Mouse (Mus musculus) CD4-positive helper T cell, adult 2 months (primary cell): ENCODE data around the gene Ufd1.
A peak's percentile ranks its signal among the peaks of the same experiment; 100 is the strongest.
"Not testable (repeated sequence)": the region's sequence is repeated elsewhere in the genome, so short reads cannot be mapped to it uniquely, and the experiment has no call there.

Source experiments
- DNase-seq: peaks from one replicate; pipeline ENCODE4 v3.0.0-alpha.2; 2012; ENCODE audit warnings: low read depth, missing footprints, low spot score

Gene Ufd1

DNA sequence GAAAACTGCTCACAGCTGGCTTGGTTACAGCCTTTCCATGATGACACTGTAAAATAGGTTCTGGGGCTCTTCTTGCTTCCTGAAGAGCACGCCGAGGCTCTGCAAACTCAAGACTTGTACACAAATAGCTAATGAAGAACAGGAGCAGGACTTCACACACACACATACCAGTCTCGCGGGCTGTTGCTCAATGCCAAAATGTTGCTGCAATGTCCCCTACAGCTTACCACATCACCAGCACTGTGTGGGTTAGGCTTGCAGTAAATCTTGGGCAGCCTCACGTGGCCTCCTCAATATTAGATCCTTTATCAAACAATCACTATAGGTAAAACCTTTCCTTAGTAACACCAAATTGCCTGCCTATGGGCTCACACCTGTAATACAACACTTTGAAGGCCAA is 2.6 kb upstream of the Ufd1 start:
- no peak for DNase-seq

DNA sequence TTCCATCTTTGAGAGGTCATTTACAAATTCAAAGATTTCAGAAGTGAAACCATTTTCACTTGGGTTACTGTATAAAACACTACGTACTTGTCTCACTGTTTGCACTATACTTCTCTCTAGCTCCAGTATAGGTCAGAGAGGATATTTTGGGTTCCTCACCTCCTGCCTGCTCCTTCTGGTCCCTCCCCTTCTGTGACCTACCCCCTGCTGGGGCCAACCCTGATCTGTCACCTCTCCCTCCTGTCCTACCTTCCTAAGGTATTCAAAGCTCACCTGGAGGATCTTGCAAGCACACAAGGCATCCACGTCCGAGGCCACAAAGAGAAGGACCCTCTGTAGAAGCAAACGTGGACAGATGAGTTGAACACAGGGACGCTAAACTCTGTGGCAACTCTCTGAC is 547 bp upstream of the Ufd1 start:
- DNase-seq = no peak

DNA sequence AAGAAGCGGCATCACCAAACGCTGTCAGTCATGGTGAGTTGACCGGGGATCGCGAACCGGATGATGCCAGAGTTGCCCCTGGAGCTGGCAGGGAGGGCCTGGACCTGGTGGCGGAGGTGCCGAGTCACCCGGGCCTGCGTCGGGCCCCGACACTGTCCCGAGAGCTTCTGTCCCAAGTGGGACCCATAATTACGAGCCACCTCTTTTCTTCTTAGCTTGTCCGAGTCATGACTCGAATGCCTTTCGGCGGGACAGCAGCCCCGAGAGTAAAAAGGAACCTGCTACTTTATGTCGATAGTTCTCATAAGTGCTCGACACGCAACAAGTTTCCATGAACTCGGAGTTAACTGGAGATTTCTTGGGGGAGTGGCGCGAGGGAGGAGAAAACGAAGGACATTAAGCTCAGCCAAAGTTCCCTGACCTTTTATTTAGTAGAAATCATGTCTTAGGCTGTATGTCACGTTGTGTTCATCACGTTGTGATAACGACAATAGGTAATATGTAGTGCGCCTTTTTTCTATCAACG is 869 bp downstream of the Ufd1 start:
- DNase-seq = no peak

DNA sequence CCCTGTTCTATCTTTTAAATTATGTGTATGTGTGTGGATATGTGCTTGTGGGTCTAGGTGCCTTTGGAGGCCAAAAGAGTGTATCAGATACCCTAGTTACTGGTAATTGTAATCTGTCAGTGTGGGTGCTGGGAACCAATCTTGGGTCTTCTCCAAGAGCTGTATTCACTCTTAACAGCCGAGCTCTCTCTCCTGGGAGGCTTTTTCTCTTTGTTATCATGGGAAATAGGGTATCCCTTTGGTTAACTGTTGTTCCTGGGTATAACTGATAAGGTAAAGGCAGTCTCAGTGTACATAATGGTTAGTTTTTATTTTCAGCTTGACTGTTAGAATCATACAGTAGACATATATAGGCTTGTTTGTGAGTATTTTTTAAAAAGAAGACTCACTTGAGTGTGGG is 10.8 kb downstream of the Ufd1 start:
- no peak for DNase-seq

DNA sequence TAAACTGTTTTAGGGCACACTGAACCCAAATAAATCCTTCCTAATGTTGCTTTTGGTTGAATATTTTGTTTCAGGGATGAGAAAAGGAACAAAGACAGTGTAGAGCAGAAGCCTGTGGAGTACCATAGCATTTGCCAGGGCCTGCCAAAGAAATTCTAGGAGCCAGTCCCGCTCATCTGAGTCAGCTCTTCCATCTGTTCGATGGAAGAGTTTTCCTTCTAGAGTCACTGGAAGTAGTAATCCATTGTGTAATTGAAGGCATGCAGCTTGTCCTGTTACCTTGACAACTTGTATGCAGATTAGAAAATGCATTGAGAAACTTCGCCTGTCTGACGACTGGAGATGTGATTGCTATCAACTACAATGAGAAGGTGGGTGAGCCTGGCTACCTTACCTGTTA is 11.3 kb downstream of the Ufd1 start:
- no peak for DNase-seq

DNA sequence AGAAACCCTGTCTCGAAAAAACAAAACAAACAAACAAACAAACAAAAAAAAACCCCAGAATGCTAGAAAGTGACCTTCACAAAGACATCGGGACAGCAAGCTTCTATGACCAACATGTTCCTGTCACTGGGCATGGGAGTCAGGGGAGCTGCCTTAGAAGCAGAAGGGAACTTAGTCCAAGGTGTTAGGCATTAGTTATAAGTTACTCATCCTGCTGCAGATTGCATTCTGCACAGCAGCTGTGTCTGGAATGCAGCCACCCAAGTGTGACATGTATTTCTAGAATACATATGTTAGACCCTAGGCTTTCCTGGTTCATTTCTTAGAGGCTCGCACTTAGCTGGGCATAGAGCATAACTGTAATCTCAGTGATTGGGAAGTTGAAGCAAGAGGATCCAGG is 17.1 kb downstream of the Ufd1 start:
- no peak for DNase-seq

DNA sequence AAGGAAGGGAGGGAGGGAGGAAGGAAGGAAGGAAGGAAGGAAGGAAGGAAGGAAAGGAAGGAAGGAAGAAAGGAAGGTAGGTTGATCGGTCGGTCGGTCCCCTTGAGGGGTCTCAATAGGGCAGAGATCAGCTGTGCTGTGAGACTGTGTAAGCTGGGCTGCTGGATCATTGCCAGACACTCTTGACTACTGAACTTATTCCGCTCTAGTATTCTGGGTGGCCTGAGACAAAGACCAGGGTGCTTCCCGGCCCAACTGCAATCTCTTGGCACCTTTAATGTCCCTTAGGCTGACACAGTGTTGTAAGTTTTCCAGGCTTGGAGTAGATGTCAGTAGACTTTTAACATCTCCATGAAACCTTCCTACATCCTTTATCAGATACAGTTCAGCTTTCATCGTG is 17.5 kb downstream of the Ufd1 start:
- no peak for DNase-seq

DNA sequence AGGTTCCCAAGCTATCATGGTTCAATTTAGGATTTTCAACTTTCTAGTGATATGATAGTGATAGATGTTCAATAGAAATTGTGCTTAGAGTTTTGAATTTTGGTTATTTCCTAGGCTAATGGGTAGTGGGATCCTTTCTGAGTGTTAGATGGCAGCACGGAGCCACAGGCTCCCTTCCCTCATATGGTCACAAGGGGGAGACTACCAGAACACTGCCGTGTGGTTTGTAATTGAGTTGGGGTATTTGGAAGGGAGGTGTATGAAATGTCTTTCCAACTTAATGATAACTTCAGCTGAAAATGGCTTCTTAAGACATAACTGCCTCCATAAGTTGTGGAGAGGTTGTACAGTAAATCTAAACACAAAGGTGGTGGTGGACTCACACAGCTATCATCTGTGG is 21.9 kb downstream of the Ufd1 start:
- DNase-seq = no peak

DNA sequence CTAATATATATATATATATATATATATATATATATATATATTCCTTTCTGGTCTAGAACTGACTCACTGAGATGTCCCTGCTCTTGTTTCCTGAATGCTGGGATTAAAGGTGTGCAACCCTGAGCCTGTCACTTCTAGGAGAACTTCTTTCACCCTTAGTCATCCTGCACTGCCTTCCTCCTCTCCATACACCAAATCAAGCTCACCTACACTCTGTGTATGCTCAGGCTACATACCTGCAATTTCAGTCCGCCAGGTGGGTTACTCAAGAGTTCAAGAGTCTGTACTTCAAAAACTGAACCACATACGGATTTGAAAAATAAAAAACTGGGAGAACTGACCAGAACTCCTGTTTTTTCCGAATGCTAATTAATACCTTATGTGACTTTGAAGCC is 24.5 kb downstream of the Ufd1 start:
- no peak for DNase-seq

DNA sequence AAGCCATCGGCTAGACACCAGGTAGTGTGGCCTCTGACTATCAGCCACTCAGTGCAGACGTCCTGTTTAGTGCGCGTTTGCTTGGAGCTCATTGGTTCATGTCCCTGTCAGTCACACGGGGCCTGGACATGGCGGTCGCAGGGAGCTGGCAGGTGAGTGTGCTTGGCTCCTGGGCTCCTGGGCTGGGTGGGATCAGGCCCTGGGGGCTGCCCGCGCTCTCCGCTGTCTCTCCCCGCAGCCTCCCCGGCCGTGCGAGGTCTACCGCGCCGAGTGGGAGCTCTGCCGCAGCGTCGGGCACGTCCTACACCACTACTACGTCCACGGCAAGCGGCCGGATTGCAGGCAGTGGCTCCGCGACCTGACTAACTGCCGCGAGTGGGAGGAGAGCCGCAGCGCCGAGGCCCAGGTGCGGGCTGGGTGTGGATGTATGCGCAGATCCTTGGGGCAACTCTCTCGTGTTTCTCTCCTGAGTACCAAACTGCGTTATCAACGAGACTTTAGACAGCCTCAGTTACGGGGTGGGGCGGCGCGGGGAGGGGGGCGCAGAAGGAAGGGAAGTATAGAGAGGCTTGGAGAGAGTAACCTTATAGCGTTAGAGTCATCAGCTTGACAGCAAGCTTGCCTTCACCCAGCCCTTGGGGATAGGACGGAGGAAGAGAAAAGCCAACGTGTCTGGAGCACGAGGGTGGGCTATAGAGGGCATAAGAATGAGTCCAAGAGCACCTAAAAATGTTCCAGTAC is 25.1 kb downstream of the Ufd1 start, which contains the start of the genes 2510002D24Rik and Gm28539:
Gene 2510002D24Rik, plus strand, starts transcription at position 111 of the 741 bp plus-strand sequence.
Gene Gm28539, plus strand, starts transcription at position 117 of the 741 bp plus-strand sequence.
- DNase-seq = peak; percentile 95

DNA sequence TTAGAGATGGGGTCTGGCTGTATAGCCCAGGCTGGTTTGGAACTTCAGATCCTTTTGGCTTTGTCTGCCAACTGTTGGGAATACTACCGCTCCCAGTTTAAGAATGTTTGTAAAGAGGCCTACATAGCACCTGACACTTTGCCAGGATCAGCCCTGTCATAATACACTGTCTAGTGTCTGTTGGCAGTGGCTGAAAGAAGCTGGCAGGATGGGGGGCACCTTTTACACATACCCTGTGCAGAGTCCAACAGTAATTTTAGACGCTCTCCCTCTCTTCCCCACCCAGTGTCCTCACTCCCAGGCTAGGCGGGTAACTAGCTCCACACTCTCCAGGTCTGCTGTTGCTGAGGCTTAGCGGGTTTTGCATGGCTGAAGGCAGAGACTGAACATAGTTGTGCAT is 26.8 kb downstream of the Ufd1 start:
- no peak for DNase-seq

DNA sequence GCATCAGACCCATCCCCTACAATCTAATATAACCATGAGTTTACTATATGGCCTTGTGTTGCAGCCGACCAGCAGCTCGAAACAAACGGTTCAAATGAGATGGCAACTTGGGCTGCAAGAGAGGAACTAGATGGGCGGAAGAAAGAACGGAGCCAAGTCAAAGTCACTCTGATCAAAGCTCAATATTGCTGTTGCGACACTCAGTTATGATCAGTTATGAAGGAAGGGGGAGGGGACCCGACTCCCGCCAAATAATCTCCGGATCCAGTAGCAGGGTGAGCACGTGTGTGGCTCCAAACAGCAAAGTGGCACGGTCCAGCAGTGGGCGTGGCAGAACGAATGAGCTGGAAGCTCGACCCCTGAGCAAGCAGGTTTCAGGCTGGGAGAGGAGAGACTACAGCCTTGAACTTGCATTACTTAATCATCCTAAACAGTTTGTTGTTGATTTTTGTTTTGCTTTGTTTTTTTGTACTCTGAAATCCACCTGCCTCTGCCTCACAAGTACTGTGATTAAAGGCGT is 34.8 kb downstream of the Ufd1 start:
- DNase-seq = no peak

DNA sequence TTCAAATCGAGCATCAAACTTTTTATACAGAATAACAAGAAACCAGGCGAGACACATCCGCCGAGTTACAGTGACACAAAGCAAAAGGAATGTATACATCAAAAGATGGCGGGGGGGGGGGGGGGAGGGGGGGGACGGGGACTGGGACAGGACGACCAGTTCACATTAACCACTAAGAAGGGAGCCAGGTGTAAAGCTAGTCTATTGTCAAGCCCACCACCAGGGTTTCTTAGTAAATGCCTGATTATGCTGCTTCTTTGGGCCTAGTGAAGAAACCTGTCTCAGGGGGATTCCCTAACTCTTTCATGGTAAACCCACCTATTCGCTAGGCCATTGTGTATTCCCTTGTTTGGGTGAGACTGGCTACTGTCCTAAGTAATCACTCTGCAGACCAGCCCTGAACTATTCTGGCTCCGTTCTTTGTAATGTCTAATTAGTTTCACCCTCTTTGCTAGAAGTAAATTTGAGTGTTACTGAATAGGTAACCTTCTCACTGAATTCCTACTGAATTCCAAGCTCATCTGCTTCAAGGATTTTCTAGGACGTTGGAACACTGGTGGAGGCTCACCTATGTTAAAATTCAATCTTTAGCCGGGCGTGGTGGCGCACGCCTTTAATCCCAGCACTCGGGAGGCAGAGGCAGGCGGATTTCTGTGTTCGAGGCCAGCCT is 38.1 kb downstream of the Ufd1 start:
- DNase-seq = not testable (repeated sequence)

DNA sequence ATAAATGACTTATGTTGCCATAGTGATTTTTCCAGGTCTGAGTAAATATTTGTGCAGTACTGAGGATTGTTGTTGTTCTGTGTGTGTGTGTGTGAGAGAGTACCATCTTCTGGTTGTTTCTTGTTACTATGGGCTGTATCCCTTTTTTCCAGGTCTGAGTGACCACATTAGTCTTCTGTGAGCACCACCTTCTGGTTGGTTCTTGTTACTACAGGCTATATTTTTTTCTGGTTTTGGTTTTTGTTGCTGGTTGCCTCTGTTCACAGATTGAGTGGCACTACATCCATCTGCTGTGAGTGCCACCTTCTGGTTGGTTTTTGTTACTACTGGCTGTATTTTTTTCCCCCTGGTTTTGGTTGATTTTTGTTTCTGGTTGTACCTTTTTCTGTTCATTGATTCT is 47.0 kb downstream of the Ufd1 start:
- DNase-seq = peak; percentile 62

DNA sequence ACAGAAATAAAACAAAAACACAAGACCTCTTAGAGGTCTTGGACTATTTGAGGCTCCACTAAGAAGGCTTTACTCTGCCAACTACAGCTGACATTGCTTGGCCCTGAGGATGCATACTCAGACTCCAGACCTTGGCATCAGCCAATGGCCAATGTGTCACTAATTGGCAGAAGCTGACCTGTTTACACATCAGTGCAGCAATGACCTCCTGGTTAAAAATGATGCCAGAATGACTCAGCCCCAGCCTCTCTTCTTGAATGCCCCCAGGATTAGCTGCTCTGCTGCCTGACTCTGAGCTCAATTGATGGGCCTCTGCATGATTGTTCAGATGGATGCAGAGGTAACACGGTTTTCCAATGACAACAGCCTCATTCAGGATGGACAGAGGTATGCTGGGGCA is 48.6 kb downstream of the Ufd1 start:
- no peak for DNase-seq

DNA sequence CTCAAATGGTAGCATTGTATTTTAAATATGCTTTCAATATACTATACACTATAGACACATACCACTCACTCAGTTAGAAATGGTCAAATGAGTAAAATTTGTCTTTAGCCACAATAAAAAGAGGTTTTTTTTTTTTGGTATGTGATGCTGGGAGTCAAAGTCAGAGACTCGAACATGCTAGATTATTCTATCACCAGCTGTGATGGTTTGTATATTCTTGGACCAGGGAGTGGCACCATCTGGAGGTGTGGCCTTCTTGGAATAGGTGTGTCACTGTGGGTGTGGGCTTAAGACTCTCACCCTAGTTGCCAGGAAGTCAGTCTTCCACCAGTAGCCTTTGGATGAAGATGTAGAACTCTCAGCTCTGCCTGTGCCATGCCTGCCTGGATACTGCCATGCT is 58.9 kb downstream of the Ufd1 start:
- DNase-seq = not testable (repeated sequence)

DNA sequence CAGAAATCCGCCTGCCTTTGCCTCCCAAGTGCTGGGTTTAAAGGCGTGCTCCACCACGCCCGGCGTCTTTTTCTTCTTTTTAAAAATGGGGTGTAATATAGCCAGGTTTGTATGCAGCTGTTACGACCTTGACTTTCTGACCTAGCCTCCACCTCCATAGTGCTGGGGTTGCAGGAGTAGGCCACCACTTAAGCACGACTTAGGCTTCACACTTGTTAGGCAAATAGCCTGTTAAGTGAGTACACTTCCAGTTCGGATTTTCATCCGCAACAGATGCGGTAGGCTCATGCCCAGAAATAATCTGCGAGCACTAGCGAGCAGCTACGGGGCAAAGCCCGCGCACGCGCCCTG is 64.5 kb downstream of the Ufd1 start:
- no peak for DNase-seq

DNA sequence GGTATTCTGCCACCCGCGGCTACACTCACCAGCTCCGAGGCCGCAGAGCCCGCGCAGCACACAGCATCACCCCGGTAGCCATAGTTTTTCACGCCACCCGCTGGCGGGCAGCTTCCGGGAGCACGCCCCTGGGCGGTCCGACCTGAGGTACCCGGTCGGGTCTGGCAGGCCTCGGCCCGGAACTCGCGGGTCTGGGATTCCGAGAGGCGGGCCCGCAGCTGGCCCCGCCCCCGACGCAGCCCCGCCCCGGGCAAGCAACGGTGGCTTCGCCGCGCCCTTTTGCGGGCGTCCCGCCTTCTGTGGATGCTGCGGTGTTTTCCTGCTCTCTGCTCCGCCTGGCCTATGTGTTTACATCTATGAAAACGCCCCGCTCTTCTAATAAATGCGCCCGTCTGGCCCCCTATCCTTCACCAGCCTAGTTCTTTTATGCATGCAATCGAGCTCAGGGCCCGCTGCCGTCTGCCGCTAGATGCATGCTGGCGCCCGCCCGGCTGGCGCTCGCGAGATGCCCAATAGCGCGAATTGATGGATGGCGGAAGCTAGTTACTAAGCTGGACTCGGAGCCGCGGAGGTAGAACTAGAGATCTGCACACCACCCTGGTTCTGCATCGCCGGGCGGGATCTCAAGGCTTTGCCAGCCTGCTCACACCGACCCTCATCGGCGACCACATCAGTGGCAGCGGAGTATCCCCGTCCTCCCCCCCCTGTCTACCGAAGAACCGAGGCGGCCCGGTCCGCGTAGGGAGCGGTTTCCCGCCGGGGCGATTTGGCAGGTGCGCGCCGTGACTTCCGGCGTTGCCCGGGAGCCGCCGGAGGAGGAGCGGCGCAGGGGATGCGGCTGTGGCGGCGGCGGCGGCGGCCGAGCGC is 65.1 kb downstream of the Ufd1 start, which contains the start of the genes Mrpl40 and Hira:
Gene Mrpl40, minus strand, starts transcription at position 421 of the 867 bp plus-strand sequence.
Gene Hira, plus strand, starts transcription at position 596 of the 867 bp plus-strand sequence.
- peak; percentile 95 for DNase-seq

DNA sequence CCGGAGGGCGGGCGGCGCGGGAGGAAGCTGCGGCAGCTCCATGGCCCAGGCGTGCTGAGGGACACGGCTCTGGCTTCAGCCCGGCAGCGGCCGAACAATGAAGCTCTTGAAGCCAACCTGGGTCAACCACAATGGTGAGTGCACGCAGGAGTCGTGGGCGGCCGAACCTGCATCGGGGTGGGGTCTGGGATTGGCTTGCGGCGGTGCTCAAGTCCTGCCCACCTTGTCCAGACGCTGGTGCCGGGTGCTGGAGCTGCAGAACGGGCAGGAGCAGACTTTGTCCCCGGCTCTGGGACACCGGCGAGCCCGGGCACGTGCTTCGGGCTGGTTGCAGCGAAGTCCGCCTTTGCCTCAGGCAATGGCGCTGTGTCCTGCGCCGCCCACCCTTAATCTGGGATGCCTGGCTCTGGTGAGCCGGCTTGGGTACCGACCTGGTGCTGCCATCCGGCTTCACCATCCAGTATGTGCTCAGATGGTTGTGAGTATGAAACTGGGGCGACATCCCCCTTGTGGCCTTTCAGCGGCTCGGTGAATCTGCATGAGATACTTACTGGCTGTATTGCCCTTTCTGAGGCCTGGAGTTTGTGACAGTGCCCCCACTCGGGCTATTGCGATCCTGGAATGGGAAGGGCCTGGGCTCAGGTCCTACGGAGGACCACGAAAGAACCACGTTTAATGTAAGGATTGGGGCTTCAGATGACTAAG is 66.0 kb downstream of the Ufd1 start:
- DNase-seq = peak; percentile 84

DNA sequence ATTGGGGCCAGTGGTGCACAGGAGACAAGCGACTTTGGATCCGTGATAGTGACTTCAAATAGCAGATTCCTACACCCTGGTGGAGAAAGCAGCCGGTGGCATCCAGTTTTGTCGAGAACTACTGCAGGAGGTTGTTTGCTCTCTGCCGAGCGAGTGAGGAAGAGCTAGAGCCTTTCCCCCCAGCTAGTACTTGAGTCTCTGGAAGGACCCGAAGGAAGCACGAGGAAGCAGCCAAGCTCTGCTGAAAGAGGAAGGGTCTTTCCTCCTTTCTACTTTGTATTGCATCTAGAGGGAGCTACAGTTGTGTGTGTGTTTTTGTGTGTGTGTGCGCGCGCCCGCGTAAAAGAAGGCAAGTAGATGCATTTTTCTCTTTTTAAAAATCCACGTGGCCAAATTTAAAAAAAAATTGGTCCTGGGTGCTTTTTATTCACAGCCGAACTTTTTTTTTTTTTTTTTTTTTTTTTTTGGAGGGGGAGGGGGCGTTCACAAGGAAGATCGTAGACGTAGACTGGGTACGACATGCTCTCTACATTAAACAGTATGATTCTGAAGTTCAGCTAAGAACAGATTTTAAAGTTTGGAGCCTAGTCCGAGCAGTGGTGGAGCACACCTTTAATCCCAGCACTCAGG is 66.6 kb downstream of the Ufd1 start:
- DNase-seq = no peak

DNA sequence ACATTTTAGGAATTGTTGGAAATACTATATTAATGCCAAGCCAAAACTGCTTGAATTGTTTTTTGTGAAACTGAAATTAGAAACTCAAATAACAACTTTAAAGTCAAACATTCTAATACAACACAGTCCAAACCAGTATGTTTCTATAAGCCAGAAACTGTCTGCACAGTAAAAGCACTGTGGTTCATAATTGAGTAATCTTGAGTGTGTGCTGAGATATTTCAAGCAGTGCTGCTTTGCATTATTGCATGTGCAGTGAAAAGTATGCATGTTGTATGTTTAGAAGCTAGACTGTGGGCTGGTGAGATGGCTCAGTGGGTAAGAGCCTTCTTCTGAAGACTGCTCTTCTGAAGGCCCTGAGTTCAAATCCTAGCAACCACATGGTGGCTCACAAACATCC is 72.5 kb downstream of the Ufd1 start:
- no peak for DNase-seq
